Mouse (Mus musculus) embryonic fibroblast, embryonic 13.5 days (primary cell): ENCODE results near the gene Slc44a1.

Source experiments
- CTCF ChIP-seq: IDR thresholded peaks from 2 replicates; pipeline ENCODE4 v1.5.1; 2011; ENCODE audit warnings: mild to moderate bottlenecking, control low read depth, low read length, moderate library complexity, borderline replicate concordance; ENCODE audit not compliant: insufficient read depth
- POLR2A ChIP-seq: IDR thresholded peaks from 2 replicates; pipeline ENCODE4 v1.6.1; 2011; ENCODE audit warnings: low read depth, mild to moderate bottlenecking, control low read depth, low read length, moderate library complexity

- TF ChIP-seq CTCF, result no peak
- TF ChIP-seq POLR2A, result no peak
Observed at GRCm38 (mm10) chr4:53549375-53549774, 109.2 kb downstream of the Slc44a1 start.
